Mouse (Mus musculus) E14TG2a.4 (cell line): ENCODE data around the gene Bcas3.

Experiments used
- H3K27me3 ChIP-seq: 2 replicates; pipeline ENCODE4 v1.6.1; 2014; ENCODE audit warnings: low read length, control low read depth; ENCODE audit not compliant: insufficient read depth
- H3K36me3 ChIP-seq: 2 replicates; pipeline ENCODE4 v1.6.1; 2014; ENCODE audit warnings: low read length, control low read depth; ENCODE audit not compliant: insufficient read depth
- H3K4me1 ChIP-seq: replicated peaks from 2 replicates; pipeline ENCODE4 v1.6.1; 2014; ENCODE audit warnings: low read depth, low read length, control low read depth
- H3K4me3 ChIP-seq: replicated peaks from 2 replicates; pipeline ENCODE4 v1.5.1; 2014; ENCODE audit warnings: mild to moderate bottlenecking, low read length
- H3K9me3 ChIP-seq: 2 replicates; pipeline ENCODE4 v1.6.1; 2014; ENCODE audit warnings: low read length, control low read depth
- CTCF ChIP-seq: conservative IDR thresholded peaks from 2 replicates; pipeline ENCODE4 v1.5.1; 2014; ENCODE audit warnings: low read length
- NANOG ChIP-seq: IDR thresholded peaks from 2 replicates; pipeline ENCODE4 v1.6.1; 2014; ENCODE audit warnings: borderline replicate concordance, low read length, mixed read lengths
- POU5F1 ChIP-seq: IDR thresholded peaks from 2 replicates; pipeline ENCODE4 v1.6.1; 2014; ENCODE audit warnings: low read length, borderline replicate concordance

The Bcas3 gene

GRCm38 (mm10) chr11:85837291-85837647 lies 484.3 kb downstream of the Bcas3 start:
- Histone ChIP-seq H3K4me3 (peak overlapping the region; percentile 63), H3K9me3 (no peaks in the 10 kb centered on the region), H3K36me3 (no peaks in the 10 kb centered on the region), H3K4me1 (peaks cover 32% of the 10 kb centered on the region), H3K27me3 (peaks cover 94% of the 10 kb centered on the region)
- no peak for TF ChIP-seq POU5F1
- no peak for TF ChIP-seq NANOG
- TF ChIP-seq CTCF: no peak

DNA sequence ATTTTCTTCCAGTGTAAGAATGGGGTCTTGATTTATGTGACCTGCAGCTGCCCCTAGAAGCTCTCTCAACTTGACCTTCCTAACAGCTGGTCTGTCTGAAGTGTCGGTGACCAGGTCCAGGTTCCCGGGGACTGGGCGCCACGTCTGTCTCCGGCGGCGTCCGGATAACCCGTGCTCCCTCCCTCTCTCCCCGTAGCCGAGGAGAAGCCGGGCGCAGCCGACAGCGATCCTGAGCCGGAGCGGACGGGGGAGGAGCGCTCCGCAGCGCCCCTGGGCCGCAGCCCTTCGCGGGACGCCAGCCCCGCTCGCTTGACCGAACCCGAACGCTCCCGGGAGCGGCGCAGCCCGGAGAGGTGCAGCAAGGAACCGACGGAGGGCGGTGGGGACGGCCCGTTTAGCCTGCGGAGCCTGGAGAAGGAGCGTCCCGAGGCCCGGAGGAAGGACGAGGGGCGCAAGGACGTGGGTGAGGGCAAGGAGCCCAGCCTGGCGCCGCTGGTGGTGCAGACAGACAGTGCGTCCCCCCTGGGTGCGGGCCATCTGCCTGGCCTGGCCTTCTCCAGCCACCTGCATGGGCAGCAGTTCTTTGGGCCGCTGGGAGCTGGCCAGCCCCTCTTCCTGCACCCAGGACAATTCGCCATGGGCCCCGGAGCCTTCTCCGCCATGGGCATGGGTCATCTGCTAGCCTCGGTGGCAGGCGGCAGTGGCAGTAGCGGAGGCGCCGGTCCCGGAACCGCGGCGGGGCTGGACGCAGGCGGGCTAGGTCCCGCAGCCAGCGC lies 484.9 kb downstream of the Bcas3 start:
- Histone ChIP-seq H3K4me1 (peaks cover 38% of the 10 kb centered on the region), H3K4me3 (peak overlapping the region; percentile 63), H3K36me3 (no peaks in the 10 kb centered on the region), H3K9me3 (no peaks in the 10 kb centered on the region), H3K27me3 (peaks cover 95% of the 10 kb centered on the region)
- TF ChIP-seq CTCF (no peak), POU5F1 (no peak), NANOG (no peak)

DNA sequence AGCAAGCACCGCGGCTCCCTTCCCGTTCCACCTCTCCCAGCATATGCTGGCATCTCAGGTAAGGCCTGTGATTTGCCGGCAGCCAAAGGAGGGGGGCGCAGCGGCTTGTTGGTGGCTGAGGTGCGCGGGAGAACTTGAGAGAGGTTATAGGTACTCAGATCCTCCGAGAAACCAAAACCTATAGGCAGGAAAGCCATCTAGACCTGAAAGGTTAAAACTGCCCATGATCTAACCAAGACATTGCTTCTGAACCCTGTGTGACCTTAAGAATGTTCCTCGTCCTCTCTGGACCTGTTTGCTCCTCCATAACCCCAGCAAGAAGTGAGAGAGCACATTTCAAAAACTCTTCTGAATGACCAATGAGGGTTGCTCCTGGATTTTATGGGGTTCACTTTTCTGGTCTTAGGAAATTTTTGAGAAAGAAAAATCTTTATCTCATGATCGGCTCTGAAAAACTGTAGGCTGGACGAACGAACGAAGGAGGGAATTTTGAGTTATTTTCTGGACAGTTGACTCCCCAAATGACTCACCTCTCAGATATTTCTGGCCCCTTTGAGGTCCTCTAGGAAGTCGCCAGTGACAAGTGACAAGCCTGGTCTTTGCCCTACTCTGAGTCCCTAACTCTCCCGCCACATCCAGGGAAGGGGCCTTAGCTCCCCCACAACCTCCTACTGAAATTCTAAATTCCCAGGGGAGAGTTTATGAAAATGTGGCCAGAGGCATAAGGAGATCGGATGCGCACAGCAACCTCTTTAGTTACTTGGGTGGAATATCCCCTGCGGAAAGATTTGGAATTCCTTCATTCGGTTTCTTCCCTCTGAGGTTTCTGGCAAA lies 485.7 kb downstream of the Bcas3 start:
- Histone ChIP-seq H3K4me3 (peak overlapping the region; percentile 63), H3K27me3 (peaks cover 99% of the 10 kb centered on the region), H3K9me3 (no peaks in the 10 kb centered on the region), H3K4me1 (peaks cover 42% of the 10 kb centered on the region), H3K36me3 (no peaks in the 10 kb centered on the region)
- no peak for TF ChIP-seq NANOG
- no peak for TF ChIP-seq POU5F1
- no peak for TF ChIP-seq CTCF

DNA sequence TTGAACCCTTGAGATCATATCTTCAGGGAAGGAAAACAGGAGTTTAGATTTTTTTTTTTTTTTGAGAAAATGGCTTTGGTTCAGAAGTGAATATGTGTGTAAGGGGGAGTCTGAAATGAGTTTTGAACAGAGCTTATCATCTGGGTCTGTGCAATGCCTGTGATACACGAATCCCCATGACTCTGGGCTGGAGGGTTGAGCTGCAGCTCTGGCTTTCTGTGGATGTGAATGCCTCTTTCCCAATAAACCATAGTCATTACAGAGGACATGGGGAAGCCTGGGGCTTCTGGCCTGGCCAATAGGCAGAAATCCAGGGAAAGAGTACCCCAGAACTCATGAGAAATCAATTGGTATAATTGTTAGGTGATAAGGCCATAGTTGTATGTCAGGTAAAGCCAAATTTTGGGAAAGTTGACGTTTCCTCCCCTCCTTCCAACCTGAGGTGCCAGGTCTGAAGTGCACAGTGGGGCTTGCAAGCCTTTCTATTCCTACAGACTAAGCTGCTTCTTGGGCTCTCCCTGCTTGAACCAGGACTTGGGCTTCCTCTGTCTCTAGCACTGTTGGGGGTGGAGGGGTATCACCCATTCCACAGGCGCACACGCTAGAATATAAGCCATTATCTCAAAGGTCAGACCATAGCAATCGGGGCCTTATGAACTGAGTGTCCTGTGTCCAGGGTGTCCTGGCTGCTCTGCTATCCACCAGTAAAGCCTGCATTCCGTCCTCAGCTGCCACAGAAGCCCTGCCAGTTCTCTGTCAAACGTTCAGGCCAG lies 486.5 kb downstream of the Bcas3 start:
- H3K4me1 ChIP-seq: peaks cover 46% of the 10 kb centered on the region
- peaks cover 99% of the 10 kb centered on the region for H3K27me3 ChIP-seq
- TF ChIP-seq CTCF: no peak
- no peak for TF ChIP-seq POU5F1
- no peak for TF ChIP-seq NANOG
- no peak overlapping the region for H3K4me3 ChIP-seq
- no peaks in the 10 kb centered on the region for H3K36me3 ChIP-seq
- H3K9me3 ChIP-seq: no peaks in the 10 kb centered on the region

DNA sequence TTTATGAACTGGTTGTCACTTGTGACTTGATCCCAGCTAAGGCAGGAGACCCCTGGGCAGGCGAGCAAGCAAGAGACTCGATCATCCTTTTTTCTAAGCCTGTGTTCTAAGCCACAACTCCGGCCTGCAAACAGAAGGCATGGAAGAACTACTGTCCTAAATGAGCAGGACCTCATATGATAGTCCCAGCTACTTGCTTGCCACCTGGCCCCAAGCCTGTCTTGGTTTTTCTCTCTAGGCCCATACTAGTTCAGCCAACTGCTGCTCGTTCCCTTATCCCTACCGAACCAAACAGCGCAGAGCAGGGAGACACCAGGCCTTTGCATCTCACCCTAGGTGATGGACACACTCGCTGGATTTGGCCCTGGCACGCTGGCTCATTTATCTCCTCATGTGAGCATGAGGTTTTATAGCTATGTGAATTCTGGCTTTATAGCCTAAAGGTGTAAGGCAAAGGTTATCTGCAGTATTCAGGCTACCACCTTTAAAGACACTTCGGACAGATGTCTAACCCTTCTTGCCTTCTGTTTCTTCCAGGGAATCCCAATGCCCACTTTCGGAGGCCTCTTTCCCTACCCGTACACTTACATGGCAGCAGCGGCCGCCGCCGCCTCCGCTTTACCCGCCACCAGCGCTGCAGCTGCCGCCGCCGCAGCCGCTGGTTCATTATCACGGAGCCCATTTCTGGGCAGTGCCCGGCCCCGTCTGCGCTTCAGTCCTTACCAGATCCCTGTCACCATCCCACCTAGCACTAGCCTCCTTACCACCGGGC lies 487.2 kb downstream of the Bcas3 start:
- peaks cover 99% of the 10 kb centered on the region for H3K27me3 ChIP-seq
- no peaks in the 10 kb centered on the region for H3K36me3 ChIP-seq
- TF ChIP-seq CTCF (no peak), NANOG (no peak), POU5F1 (no peak)
- H3K9me3 ChIP-seq: no peaks in the 10 kb centered on the region
- H3K4me3 ChIP-seq: peak overlapping the region; percentile 56
- H3K4me1 ChIP-seq: peaks cover 53% of the 10 kb centered on the region

DNA sequence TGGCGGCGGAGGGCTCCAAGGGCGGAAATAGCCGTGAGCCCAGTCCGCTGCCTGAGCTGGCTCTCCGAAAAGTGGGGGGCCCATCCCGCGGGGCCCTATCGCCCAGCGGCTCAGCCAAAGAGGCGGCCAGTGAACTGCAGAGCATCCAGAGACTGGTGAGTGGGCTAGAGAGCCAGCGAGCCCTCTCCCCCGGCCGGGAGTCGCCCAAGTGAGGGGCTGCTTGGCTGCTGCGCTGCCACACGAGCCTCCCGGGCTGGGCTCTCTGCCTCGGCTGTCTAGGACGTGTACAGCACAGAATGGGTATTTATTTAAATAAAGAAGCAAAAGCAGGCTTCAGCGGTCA lies 487.8 kb downstream of the Bcas3 start:
- Histone ChIP-seq H3K9me3 (no peaks in the 10 kb centered on the region), H3K4me3 (peak overlapping the region; percentile 56)
- no peak for TF ChIP-seq POU5F1

GRCm38 (mm10) chr11:85841211-85841681 lies 488.3 kb downstream of the Bcas3 start:
- H3K4me3 ChIP-seq: peak overlapping the region; percentile 73
- TF ChIP-seq POU5F1 (no peak), CTCF (peak; percentile 19; the same call in 1 of the 2 replicates), NANOG (no peak)
- H3K36me3 ChIP-seq: no peaks in the 10 kb centered on the region
- peaks cover 49% of the 10 kb centered on the region for H3K4me1 ChIP-seq
- peaks cover 99% of the 10 kb centered on the region for H3K27me3 ChIP-seq
- H3K9me3 ChIP-seq: no peaks in the 10 kb centered on the region

More for the DNA sequence above, 487.8 kb downstream of the Bcas3 start:
- no peaks in the 10 kb centered on the region for H3K36me3 ChIP-seq
- H3K4me1 ChIP-seq: peaks cover 53% of the 10 kb centered on the region
- peaks cover 99% of the 10 kb centered on the region for H3K27me3 ChIP-seq

DNA sequence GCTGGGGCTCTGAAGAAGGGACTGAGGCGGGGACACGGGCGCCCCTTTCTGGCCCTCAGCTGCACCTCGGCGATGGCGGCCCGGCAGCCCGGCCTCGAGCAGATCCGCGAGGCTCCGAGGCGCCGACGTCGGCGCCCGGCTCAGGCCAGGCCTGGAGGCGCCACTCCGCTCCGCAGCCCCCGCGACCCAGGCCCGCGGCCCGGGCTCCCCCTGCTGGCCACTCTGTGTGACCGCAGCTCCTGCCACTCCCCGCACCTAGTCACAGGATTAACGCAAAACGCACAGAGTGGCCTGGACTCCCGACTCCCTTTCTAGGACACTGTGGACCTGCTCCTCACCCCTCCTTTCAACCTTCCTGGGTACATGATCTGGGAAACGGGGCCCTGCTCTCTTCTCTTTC lies 489.0 kb downstream of the Bcas3 start:
- H3K36me3 ChIP-seq: no peaks in the 10 kb centered on the region
- H3K4me1 ChIP-seq: peaks cover 44% of the 10 kb centered on the region
- H3K27me3 ChIP-seq: peaks cover 99% of the 10 kb centered on the region
- peak overlapping the region; percentile 73 for H3K4me3 ChIP-seq
- TF ChIP-seq POU5F1: no peak
- no peak for TF ChIP-seq NANOG
- TF ChIP-seq CTCF: peak; percentile 19
- H3K9me3 ChIP-seq: no peaks in the 10 kb centered on the region
